Mouse (Mus musculus): Measurements from ENCODE around the gene Tnfrsf14. TPM values are rescaled to one million over a fixed set of nuclear protein-coding genes. Genes with fewer than 3 reads are reported as not detected.

The Tnfrsf14 gene
- total RNA-seq, 2 experiments from 2014 or later, result 1.8 to 3.0 TPM

- DNase-seq, result no peak
Measured at GRCm38 (mm10) chr4:154880730-154881129, 47.6 kb downstream of the Tnfrsf14 start.

GRCm38 (mm10) chr4:154877864-154878548 lies 50.4 kb downstream of the Tnfrsf14 start:
- DNase-seq, result peak; percentile 82

- no peak for DNase-seq
Measured at GRCm38 (mm10) chr4:154873186-154873585, 55.2 kb downstream of the Tnfrsf14 start.

Other genes starting within 250 kb of the Tnfrsf14 start
- not detected for gene Ttc34, start 91.1 kb downstream of the Tnfrsf14 start, total RNA-seq (2021)
- under 1 TPM; 0.13 to 0.24 TPM for gene Mmel1, start 59.0 kb downstream of the Tnfrsf14 start, total RNA-seq (2021)
- gene Fam213b, start 29.4 kb downstream of the Tnfrsf14 start, total RNA-seq (2021), result 10 to 100 TPM; 81.5 to 81.6 TPM
- gene Hes5, start 32.4 kb upstream of the Tnfrsf14 start, total RNA-seq (2021), result not detected
- gene Pank4, start 35.6 kb upstream of the Tnfrsf14 start, total RNA-seq (2021), result 10 to 100 TPM; 31.2 to 34.0 TPM
- under 1 TPM; 0.05 to 0.21 TPM for gene Plch2, start 128.2 kb upstream of the Tnfrsf14 start, total RNA-seq (2021)
- gene Pex10, start 138.5 kb upstream of the Tnfrsf14 start, total RNA-seq (2021), result 10 to 100 TPM; 11.3 to 14.6 TPM
- 10 to 100 TPM; 44.8 to 51.3 TPM for gene Rer1, start 157.8 kb upstream of the Tnfrsf14 start, total RNA-seq (2021)
- gene Morn1, start 158.0 kb upstream of the Tnfrsf14 start, total RNA-seq (2021), result 1 to 10 TPM; 2.2 to 2.4 TPM